Mouse (Mus musculus) urinary bladder, postnatal 36 days (tissue): ENCODE data around the gene A3galt2.

Experiments
- DNase-seq, 2 experiments: peaks; one replicate each; pipeline ENCODE4 v3.0.0; 2022; ENCODE audit warnings: low spot score in 2 of 2, mixed read lengths in 1 of 2

The A3galt2 gene

DNA sequence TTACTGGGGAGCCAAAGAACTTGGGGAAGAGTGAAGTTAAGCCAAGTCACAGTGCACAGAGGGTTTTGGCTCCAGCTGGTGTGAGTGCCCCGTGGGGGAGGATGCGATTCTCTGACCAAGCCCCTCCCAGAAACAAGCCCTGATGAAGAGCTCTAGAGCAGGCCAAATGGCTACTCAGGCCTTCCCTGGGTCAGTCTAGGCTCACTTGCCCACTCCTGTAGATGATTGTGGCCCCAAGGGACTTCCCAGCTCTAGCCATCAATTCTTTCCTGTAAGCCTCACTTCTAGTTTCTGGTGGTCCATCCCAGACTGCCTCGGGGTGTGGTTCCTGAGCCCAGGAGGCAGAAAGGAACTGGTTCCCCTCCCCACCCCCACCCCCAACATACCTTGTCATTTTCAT lies at the start of gene A3galt2:
Gene A3galt2 (plus strand): TSS at position 301 of the 400 bp plus-strand sequence.
- DNase-seq, result no peak

DNA sequence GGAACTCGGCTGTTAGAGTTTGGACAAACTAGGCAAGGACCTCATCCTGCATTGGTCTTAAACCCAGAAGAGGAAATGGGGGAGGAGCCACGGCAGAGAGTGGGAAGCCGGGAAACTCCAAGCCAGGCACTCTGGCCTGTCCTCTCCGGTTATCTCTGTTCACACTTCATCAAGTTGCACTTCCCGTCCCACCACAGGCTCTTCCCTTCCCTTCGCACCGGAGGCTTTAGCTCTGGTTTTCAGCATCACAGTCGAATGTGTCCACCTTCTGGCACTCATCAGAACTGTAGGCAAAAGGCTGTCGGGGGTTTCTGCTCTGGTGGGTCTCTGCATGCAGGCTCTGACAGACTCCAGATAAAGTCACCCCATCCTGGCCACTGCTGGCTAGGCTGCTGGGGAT lies 48.5 kb upstream of the A3galt2 start:
- no peak for DNase-seq

DNA sequence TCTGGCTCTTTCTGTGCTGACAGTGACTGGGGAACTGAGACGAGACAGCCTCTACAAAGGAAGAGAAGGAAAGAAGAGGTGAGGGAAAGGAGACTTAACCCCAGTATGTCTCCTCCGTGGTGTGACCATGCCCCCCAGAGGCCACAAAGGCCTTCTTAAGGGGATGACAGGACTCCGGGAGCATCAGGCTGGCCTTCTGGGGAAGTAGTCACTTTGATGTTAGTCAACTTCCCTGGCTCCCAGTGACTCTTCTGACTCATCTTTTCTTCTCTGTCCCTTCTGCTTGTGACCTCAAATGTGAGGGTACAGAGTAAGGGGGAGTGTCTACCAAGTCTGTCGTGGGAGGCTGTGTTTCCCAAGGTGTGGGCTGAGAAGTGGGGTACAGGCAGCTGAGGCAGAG lies 47.8 kb upstream of the A3galt2 start:
- DNase-seq, result no peak

DNA sequence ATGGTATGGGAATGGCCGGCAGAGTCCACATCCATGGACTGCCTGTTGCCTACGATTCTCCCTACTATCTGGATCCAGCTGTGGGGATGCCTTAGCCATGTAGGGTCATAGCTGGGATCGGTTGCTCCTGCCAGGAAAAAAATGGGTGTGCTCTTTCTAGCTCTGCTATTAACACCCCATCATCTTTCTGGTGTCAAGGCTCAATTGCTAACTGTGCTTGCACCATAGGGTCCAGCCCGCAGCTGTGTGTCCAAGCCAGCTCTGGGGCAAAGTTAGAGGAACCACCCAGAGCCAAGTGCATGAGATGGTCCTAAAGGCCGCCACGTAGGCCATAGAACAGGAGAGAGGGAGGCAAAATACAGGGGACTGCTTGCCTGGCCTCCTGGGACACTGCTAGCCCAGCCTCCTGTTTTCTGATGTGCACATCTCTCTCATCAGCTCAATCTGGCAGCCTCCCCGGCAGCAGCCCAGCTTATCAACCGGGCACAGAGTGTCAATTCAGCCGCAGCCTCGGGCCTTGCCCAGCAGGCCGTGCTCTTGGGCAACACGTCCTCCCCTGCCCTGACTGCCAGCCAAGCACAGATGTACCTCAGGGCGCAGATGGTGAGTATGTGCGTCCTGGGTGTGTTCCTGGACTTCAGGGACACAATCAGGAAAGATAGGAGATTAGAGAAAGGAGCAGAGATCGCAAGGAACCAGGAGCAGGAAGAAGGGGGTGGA lies 45.9 kb upstream of the A3galt2 start:
- no peak for DNase-seq

DNA sequence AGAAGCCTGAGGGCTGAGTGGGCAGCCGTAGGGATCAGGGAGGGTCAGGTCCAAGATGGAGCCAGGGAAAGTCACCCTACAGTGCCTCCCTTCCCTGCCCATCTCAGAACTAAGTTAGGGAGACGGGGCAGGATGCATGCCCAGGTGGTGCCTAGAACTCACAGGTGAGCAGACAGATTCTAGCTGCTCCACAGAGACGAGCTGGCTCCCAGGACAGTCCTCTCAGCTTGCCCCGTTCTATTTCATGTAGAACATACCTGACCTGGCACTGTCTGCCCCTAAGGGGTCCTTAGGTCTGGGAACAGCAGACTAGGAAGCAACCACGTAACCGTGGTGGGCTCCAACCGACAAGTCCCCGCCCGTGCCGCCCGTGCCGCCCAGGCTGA lies 45.4 kb upstream of the A3galt2 start:
- no peak for DNase-seq

DNA sequence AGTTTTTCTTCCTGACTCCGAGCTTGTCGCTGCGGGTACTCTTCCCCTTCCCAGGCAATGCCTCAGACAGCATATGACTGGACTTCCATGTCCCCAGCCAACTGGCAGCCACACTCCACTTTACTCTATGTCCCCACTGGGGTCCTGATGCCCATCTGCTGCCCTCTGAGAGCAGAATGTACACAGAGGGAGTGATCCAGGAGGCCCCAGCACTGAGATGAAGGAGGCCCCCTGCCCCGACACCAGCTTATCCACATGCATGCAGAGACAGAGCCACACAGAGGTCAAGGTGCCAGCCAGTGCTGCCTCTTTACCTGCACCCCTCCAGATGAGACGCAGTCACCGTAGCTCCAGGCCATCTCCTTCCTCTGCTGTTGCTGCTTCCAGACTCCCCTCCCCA lies 44.9 kb upstream of the A3galt2 start:
- DNase-seq, result no peak

DNA sequence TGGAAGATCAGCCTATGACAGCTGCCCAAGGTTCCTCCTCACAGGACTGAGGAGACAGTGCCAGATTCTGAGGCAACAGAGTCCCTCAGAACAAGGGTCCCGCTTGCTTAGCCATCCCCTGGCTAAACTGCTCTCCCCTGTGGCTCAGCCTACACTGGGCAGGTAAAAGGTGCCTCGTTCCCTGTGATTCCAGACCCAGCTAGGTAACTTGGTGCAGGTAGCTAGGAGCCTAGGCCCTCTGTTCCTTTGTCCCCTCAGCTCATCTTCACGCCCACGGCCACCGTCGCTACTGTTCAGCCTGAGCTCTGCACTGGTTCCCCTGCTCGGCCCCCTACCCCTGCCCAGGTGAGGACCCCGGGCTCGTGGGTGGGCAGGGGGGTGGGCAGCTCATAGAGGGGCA lies 44.4 kb upstream of the A3galt2 start:
- DNase-seq, result no peak

DNA sequence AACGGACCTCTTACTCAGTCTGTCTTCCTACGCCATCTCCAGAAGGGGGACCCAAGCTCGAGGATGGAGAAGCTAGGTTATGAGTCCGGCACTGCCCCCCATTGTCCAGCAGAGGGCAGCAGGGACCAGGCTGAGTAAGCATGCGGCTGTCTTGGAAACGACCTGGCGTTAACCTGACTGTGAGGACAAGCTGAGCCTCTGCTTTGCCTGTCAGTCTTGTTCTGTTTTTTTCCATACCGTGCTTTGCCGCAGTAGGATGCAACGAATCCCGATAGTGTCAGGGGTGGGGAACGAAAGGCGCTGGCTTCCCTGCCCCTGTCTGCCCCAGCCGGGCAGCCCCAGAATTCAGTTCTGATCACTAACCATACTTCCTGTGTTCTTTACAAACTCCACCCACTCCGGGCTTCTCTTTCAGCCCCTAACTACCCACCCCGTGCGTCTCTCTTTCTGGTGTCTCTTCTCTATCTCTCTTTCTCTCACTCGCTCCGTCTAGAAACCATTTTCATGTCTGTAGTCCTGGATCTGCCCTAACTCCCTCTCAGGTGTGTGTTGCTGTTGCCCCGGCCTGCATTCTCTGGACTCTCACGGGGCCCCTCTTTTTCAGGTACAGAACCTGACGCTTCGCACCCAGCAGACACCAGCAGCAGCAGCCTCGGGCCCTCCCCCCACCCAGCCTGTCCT lies 43.6 kb upstream of the A3galt2 start:
- DNase-seq, result peak; percentile 88 to 92

DNA sequence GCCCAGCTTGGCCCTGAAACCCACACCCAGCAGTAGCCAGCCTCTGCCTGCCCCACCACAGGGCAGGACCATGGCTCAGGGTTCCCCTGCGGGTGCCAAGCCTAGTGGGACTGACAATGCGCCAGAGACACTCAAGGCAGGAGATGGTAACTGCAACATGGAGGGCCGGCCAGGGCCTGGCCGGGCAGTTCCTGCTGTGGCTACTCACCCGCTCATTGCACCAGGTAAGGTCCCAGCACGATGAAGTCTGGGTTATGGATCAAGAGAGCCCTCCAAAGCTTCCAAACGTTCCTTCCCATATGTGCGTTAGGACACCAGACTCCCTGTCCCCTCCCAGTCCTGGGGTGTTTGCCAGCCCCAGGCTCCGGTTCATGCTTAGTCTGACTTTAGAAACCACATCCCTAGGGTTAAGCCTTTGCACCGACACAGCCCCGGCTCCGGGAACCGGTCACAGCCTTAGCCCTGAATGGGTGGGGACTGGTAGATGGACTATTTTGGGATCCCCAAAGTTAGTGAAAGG lies 43.0 kb upstream of the A3galt2 start:
- no peak for DNase-seq

DNA sequence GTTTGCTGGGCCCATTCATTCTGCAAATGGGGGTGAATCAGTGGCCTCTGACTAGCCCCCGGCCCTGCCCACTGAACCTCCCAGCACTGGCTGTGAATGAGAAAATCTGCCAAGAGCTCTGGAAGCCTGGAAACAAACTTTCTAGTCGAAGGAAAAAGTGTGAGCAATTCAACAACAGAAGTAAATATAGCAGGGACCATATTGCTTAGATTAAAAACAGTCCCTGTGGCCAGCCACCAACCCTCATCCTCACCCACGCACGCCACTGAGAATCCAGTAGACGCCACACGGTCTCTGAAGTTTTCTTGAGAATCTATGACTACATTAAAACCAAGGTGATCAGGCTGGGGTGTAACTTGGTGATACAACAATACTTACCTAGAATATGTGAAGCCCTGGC lies 42.2 kb upstream of the A3galt2 start:
- no peak for DNase-seq

DNA sequence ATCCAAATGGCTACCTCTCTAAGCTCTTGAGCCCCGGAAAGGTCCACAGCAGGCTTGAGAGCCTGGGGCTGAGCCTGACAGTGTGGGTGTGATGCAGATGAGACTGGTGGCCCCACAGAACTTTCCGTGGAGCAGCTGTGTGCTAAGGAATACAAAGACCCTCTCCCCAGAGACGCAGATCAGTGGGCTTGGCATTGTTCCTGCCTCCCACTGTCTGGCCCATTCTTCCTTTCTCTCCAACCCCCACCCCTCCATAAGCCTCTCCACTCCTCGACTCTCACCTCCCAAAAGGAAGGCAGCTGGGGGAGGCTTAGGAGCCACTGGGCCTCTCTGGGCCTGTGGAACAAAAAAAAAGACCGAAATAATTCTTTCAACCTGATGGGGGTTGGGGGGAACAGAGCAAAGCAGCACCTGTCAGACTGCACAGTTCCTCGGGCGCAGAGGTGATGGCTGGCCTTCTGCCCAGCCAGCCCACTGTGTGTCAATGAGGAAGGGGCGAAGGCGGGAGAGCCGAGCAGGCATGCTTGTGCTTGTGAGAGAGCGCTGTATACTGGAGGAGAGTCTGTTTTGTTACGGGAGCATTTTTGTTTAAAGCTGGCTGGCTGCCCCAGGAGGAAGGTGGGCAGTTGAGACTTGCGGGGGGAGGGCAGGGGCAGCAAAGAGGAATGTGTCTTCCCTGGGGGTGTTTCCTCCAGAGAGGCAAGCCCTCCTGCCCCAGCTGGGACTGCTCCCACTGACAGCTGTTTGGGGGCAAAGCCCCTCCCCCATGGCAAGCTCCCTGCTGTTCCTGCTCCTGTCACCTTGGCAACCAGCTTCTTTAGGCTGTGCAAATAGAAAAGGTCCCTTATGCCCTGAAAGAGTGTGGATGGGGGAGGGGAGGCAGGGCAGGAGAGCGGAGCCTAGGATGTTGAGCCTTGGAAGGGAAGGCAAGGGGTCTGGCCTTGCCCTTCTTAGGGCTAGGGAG lies 39.6 kb upstream of the A3galt2 start:
- no peak for DNase-seq

DNA sequence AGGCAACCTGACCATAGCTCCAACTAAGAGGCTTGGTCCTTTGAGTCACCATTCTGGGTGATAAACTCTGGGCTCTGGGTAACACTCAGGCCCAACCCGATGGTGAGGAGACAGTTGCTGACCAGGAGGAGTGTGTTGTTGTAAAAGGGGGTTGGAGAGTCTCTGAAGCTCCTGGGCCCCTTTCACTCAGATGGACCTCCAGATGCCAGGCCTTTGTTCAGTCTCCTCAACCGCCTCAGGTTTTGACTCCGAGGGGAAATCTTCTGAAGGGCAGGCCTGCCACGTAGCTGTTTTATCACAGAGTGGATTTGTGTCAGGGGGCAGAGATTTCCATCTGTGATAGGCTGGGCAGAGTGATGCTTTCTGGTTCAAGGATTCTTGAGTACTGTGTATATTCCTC lies 38.9 kb upstream of the A3galt2 start:
- no peak for DNase-seq

DNA sequence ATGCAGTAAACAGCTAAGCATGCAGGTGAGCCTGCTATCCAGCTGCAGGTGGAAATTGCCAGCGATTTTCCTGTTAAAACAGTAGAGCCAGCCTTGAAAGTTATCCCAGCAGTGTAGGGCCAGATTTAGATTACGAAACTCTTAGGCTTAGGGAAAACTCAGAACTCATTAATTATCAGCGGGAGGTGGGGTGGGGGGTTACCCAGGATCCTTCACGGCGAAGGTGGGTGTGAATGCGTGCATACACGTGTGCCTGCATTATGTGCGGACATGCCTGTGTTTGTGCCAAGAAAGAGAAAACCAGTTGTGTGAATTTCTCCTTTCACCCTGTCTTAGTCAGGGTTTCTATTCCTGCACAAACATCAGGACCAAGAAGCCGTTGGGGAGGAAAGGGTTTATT lies 38.4 kb upstream of the A3galt2 start:
- DNase-seq, result no peak

DNA sequence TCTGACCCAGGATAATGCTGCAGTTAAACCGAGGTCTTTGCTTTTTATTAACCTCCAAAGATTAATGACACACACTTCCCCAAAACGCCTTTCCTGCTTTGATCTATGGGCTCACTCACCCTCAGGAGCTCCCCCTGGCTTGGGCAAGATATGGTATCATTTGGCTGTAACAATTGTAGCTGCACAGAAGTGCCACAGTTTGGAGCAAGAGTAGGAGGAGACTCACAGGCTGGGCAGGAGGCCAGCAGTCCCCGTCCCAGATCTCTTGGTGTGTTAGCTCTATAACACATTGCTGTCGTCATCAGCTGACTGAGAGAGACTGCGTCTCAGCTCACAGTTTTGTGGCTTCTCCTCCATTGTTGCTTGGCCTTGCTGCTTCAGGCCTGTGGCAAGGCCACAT lies 35.1 kb upstream of the A3galt2 start:
- no peak for DNase-seq

DNA sequence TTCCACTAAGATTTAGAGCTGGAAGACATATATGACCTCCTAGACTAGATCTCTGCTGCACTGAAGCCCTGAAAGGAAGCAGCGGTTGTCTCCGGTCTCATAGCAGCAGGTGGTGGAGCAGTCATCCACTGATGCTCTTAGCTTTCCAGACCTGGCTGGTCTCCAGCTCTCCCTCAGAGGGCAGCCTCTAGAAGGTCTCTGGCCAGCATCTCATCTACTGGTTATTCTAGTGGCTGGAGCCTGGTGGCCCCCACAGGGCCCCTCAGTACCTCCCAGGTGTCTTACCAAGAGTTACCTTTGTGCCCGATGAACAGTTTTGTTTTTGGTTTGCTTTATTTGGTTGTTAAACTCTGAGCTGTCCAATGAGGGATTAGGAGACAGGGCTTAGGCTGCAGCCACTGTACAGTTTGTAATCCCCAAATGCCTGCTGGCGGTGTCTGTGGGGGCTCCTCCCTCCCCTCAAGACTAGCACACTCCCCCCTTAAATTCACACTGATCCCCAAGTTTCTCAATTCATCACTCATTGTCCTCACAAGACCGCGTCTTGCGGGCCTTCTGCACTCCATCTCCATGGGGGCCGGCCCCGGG lies 34.0 kb upstream of the A3galt2 start:
- no peak for DNase-seq

DNA sequence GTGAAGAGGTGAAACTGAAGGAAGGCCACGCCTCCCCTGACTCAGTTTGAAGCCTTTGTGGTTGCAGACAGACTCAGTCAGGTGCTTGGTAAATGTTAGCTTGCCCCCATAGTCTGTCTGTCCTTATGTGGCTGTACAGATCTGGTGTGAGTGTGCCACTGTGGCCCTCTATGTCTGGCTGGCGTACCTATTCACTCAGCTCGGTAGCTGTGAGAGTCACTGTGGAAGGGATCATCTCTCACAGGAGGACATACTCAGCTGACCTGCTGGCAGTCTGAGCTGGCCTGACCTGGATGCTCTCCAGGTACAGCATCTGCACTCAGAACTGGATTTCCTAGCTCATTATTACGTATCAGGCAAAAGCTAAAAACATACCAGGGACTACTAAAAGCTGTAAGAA lies 33.4 kb upstream of the A3galt2 start:
- DNase-seq, result no peak

DNA sequence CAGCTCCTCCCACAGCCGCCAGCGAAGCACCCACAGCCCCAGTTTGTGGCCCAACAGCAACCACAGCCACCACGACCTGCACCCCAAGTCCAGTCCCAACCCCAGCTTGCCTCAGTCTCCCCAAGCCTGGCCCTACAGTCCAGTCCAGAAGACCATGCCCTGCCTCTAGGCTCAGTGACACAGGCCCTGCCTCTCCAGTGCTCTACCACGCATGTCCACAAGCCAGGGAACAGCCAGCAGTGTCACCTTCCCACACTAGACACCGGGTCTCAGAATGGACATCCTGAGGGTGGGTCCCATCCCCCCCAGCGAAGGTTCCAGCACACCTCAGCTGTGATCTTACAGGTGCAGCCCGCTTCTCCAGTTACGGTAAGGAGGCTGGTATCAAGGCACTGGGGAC lies 32.2 kb upstream of the A3galt2 start:
- no peak for DNase-seq

DNA sequence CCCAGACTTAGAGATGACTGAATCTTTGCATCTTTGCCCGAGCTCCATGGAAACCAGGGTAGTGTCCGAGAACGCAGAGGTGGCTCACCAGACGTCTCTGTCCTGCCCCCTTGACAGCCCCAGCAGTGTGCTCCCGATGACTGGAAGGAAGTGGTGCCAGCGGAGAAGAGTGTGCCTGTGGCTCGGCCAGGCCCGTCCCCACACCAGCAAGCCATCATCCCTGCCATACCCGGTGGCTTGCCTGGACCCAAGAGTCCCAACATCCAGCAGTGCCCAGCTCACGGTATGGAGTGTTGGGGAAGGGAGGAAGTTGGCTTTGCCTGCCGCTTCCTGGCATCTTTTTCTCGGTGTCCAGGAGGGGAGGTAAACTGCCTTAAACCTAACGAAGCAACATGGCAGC lies 31.7 kb upstream of the A3galt2 start:
- no peak for DNase-seq

DNA sequence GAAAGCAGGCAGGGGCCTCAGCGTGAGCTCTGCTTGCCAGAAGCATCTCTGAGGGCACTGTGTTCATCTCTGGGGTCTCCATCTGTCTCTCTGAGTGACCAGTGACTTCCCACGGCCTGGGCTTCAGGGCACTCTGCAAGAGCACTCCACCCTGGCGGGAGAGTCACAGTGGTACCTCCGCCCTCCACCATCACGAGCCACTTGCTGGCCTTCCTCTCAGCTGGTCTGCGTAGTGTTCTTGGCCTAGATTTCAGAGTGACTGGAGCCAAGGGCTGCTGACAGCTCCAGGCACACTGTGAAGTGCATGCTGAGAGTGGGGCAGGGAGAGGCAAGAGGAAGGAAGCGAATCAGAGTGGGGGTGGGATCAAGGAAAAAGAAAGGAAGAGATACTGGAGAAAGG lies 31.1 kb upstream of the A3galt2 start:
- no peak for DNase-seq

DNA sequence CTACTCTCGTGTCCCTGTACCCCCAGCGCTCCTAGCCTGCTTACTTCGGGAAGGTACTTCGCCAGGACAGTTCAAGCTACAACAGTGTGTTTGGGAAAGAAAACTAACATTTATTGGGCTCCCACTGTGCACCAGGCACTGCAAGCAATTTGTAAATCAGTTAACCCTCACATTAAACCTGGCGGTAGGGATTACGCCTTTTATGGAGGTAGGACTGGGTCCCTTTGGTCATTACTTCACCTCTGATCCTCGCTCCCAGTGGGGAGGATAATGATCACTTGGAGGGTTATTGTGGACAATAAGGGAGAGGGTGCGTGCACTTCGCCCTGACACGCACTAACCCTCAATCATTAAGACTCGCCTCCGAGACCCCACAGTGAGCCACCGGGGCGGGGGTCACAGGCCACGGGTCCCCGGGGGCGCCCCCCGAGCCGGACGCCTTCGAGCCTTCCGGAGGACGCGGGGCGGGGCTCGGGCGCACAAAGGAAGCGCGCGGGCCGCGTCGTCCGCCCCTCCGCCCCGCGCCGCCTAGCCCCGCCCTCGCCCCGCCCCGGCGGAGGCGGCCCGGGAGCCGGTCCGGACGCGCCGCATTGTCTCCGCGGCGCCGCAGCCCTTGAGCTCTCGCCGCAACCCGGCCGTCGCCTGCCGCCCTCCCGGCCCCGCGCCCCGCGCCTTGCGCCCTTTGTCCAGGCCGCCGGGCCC lies 28.0 kb upstream of the A3galt2 start:
- DNase-seq, result peak; percentile 75 to 80

DNA sequence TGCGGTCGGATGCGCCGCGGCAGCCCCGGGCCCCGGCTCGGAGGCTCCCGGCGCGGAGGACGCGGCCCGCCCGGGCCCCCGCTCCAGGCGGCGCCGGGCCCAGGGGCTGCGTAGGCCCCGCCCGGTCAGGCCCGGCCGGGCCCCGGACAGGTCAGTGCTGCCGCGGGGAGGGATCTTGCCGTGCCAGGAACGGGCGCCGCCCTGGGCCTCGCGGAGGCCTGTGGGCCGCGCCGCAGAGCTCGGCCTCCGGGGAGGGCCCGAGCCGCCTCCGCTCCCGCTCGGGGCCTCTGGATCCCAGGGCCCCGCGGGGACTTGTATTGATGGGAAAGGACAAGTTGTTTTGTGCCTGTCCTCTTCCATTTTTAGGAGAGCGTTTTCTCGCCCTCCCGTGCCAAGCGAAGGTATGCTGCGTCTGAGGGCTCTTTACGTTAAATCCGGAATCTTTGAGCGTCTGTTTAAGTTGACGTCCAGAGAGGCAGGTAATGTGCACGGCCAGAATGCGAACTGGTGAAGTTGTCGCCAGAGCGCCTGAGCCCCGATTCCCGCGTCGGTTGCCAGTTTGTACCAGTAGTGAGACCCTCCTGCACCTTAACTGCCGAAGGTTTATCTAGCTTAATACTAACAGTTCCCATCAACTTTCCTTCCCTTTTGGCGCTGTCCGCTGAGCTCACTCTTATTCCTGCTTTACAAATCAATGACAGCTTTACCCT lies 27.3 kb upstream of the A3galt2 start:
- peak in 1 of 2 experiments; percentile 64 for DNase-seq
